Mouse (Mus musculus) kidney, embryonic 14.5 days (tissue): Measurements from ENCODE around the gene Epha3. TPM values are rescaled to one million over a fixed set of nuclear protein-coding genes. Genes with fewer than 3 reads are reported as not detected.

ENCODE experiments used
- ATAC-seq: fragments of 200-750 bp; cut with Nextera tagmentation; 2 replicates; pipeline ENCODE4 v1.8.0; 2017; ENCODE audit warnings: moderate number of reproducible peaks, mild to moderate bottlenecking, moderate TSS enrichment, moderate library complexity; ENCODE audit not compliant: low FRiP score, low TSS enrichment
- H3K27ac ChIP-seq: fragments of 300-500 bp; sonication (generic); 2 replicates; pipeline ENCODE4 v1.5.1; 2014; ENCODE audit warnings: low read depth, mild to moderate bottlenecking, low read length, moderate library complexity, mixed read lengths
- H3K27me3 ChIP-seq: fragments of 300-500 bp; sonication (generic); 2 replicates; pipeline ENCODE4 v1.6.1; 2014; ENCODE audit warnings: mild to moderate bottlenecking, low read length; ENCODE audit not compliant: control insufficient read depth, insufficient read depth
- H3K36me3 ChIP-seq: fragments of 300-500 bp; sonication (generic); 2 replicates; pipeline ENCODE4 v1.6.1; 2014; ENCODE audit warnings: low read length, mixed read lengths; ENCODE audit not compliant: control insufficient read depth, insufficient read depth
- H3K4me1 ChIP-seq: fragments of 300-500 bp; sonication (generic); 2 replicates; pipeline ENCODE4 v1.6.1; 2014; ENCODE audit warnings: low read length, mixed read lengths; ENCODE audit not compliant: control insufficient read depth, insufficient read depth
- H3K4me2 ChIP-seq: fragments of 300-500 bp; sonication (generic); replicated peaks from 2 replicates; pipeline ENCODE4 v1.6.1; 2014; ENCODE audit warnings: low read depth, mild to moderate bottlenecking, low read length
- H3K4me3 ChIP-seq: fragments of 300-500 bp; sonication (generic); 2 replicates; pipeline ENCODE4 v1.5.1; 2014; ENCODE audit warnings: mild to moderate bottlenecking, low read length
- H3K9ac ChIP-seq: fragments of 300-500 bp; sonication (generic); 2 replicates; pipeline ENCODE4 v1.6.1; 2014; ENCODE audit warnings: low read depth, mild to moderate bottlenecking, low read length, moderate library complexity
- H3K9me3 ChIP-seq: fragments of 300-500 bp; sonication (generic); 2 replicates; pipeline ENCODE4 v1.6.1; 2016; ENCODE audit warnings: low read length; ENCODE audit not compliant: control insufficient read depth
- WGBS: fragments of 180-500 bp; shearing (Covaris S2); extraction: QIAGEN DNeasy Blood & Tissue Kit; methylation state at CpG from one replicate; pipeline ENCODE4 v1.1.7; 2014; 5-methylcytosine and 5-hydroxymethylcytosine counted together
- polyA plus RNA-seq: library from polyadenylated mRNA; unstranded; fragments of >200 nt; fragmentation: Nextera tagmentation; extraction: Ambion mirVana; gene quantifications from 2 replicates; pipeline ENCODE4 v1.2.1, GENCODE M21; 2014

Gene Epha3
- polyA plus RNA-seq, 1 experiment from 2014 or later = 11.7 TPM

DNA sequence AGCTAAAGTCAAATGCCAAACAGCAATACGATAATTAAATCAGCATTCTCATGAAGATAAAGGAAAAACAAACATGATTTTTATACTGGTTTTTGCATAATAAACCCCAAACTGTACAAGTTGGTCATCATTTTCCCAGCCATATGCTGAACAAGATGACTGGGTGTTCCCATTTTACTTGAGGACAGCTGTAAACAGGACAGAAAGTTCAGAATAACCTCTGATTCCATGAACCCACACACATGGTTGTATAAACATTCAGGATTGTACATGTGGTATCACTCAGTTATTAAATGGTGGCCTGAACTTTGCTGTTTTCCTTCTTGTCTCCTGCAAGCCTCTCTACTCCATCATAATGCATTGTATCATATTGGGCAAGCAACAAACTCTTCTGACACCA lies 346.3 kb downstream of the Epha3 start:
- no peak overlapping the region for H3K4me3 ChIP-seq
- H3K4me1 ChIP-seq = no peaks in the 10 kb centered on the region
- no peak overlapping the region for H3K9ac ChIP-seq
- H3K4me2 ChIP-seq = no peak overlapping the region
- WGBS = 77% methylated on average over 1 of the region's 1 CpGs
- H3K27ac ChIP-seq = no peak overlapping the region
- H3K36me3 ChIP-seq = no peaks in the 10 kb centered on the region
- ATAC-seq = peak; percentile 57; the same call in 1 of the 2 replicates
- H3K27me3 ChIP-seq = no peaks in the 10 kb centered on the region
- H3K9me3 ChIP-seq = no peaks in the 10 kb centered on the region

DNA sequence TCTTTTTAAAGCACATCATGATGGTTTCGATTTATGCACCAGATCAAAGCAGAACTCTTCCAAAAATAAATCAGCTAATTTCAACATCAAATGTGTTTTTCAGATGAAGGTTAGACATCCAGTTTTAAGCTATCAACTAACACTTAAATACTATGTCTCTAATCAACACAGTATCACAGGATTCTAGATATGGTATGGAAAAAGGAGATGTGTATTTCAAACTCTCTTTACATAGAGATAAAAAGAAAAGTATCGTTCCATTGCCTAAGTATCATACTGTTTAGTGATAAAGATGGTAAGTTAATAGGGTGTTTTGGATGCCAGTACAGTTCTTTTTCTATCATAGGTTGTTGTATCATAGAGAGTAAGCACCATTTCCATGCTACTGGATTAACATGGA lies 353.9 kb downstream of the Epha3 start:
- ATAC-seq = no peak
- no peak overlapping the region for H3K9ac ChIP-seq
- H3K27me3 ChIP-seq = no peaks in the 10 kb centered on the region
- no peak overlapping the region for H3K27ac ChIP-seq
- H3K4me3 ChIP-seq = no peak overlapping the region
- 88% methylated on average over 2 of the region's 2 CpGs for whole genome bisulfite sequencing
- no peaks in the 10 kb centered on the region for H3K36me3 ChIP-seq
- H3K4me1 ChIP-seq = no peaks in the 10 kb centered on the region
- no peaks in the 10 kb centered on the region for H3K9me3 ChIP-seq
- no peak overlapping the region for H3K4me2 ChIP-seq

DNA sequence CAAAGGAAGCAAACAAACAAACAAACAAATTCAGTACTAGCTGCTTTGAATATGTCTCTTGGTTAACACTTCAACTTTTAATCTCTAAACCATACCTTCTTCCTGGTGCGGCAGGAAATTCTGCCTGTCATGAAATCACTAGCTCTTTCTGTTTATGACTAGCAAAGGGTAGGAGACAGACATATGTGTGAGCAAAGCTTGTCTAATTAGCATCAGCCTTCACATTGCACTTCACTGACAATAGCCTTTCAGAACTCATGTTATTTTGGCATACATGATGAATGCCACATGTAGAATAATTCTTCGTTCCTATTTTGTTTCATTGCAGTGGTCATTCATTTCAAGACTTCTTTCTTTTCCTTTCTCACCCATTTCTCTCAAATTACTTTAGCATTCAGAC lies 357.5 kb downstream of the Epha3 start:
- no peaks in the 10 kb centered on the region for H3K9me3 ChIP-seq
- H3K4me2 ChIP-seq = no peak overlapping the region
- no peaks in the 10 kb centered on the region for H3K4me1 ChIP-seq
- ATAC-seq = no peak
- H3K27me3 ChIP-seq = no peaks in the 10 kb centered on the region
- H3K9ac ChIP-seq = no peak overlapping the region
- H3K27ac ChIP-seq = no peak overlapping the region
- no peak overlapping the region for H3K4me3 ChIP-seq
- H3K36me3 ChIP-seq = no peaks in the 10 kb centered on the region
- 81% methylated on average over 2 of the region's 2 CpGs for WGBS

DNA sequence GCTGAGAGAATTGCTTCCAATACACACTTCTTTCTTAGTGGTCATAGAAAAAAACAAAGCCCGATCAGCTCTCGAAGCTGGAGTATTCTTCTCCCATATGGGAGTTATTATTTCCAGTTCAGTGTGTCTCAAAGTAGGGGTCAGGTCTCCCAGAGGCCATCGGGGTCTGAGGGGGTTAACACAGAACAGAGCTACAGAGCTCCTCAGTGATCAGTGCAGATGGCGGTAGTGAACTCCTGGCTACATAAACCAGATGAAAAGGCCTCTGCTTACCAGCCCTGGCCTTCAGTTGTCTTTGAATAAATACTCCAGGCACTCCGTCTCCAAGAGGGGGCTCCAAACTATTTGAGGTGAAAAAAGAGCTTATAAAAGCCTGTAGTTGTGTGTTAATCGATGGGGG lies 362.5 kb downstream of the Epha3 start:
- Histone ChIP-seq H3K9me3 (no peaks in the 10 kb centered on the region), H3K4me3 (no peak overlapping the region), H3K36me3 (no peaks in the 10 kb centered on the region), H3K27ac (no peak overlapping the region), H3K4me1 (no peaks in the 10 kb centered on the region), H3K27me3 (no peaks in the 10 kb centered on the region), H3K4me2 (no peak overlapping the region), H3K9ac (no peak overlapping the region)
- ATAC-seq = no peak
- WGBS = 84% methylated on average over 6 of the region's 6 CpGs

DNA sequence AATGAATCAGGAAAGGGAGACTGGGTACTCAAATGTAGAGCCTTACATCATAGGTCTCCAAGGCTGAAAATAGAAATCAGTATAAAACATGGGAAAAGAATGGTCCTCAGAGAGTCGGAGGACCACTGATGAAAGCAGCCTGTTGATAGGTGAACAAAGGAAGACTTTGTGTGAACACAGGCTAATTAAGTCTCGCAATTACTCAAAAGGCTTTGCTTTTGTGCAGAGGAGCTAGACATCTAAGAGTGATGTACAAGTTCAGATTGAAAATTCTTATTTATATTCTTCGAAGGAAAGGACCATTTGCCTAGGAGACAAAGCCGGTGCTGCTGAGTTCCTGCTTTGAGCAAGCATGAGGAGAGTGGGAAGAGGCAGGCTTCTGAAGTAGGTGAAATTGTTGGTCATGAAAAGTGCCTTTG lies 363.0 kb downstream of the Epha3 start:
- H3K9me3 ChIP-seq = no peaks in the 10 kb centered on the region
- no peaks in the 10 kb centered on the region for H3K4me1 ChIP-seq
- WGBS = 86% methylated on average over 4 of the region's 4 CpGs
- no peaks in the 10 kb centered on the region for H3K36me3 ChIP-seq
- no peaks in the 10 kb centered on the region for H3K27me3 ChIP-seq
- H3K27ac ChIP-seq = no peak overlapping the region
- H3K9ac ChIP-seq = no peak overlapping the region
- H3K4me2 ChIP-seq = no peak overlapping the region
- no peak for ATAC-seq
- H3K4me3 ChIP-seq = no peak overlapping the region
